ENCODE assay signal across 8 mouse cellular contexts in the genomic region with DNA sequence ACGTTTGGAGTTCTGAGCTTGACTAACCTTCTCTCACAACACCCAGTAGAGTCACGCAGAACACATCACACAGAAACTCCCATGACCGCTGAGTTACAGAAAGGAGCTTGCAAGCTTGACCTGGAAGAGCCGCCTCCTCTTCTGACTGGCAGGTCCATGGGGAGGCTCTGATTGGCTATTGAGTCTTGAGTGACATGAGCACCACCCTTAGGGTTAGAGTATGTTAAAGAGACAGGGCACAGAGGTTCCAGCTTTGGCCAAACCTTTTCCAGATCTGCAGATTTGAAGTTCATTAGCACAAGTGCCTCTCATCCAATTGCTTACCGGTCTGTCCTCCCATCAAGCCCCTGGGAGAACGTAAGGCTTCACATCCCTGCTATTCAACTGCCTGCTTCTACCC. TPM values are rescaled to one million over a fixed set of nuclear protein-coding genes. Genes with fewer than 3 reads are reported as not detected.
A peak's percentile ranks its signal among the peaks of the same experiment; 100 is the strongest.
DNase-seq lines count a peak whose midpoint lies in the region; ATAC-seq and TF ChIP-seq lines count a peak whose summit lies in the region.
"Not testable (repeated sequence)": the region's sequence is repeated elsewhere in the genome, so short reads cannot be mapped to it uniquely, and the experiment has no call there.

A gene (minus strand): TSS at position 81 of the 400 bp plus-strand sequence.

- TF ChIP-seq CTCF in cerebellum, adult 2 months (IDR thresholded peaks at IDR 0.05; ENCODE audit: borderline replicate concordance, insufficient read depth, low read depth, low read length); small intestine, adult 2 months (IDR thresholded peaks at IDR 0.05; ENCODE audit: extremely low read depth, insufficient read length, insufficient replicate concordance, low read depth, low read length): not testable (repeated sequence)

- DNase-seq in B cell, adult 2 months = peak; percentile 46 to 55
- peak; percentile 81 to 92 for DNase-seq in cerebellum, adult 2 months
- peak; percentile 68 to 76 for DNase-seq in frontal cortex, postnatal 14 days (ENCODE audit: low spot score in 2 of 2)
- DNase-seq in heart, postnatal 14 days = peak; percentile 77 to 84
- DNase-seq in kidney, postnatal 10 days = peak; percentile 85
- DNase-seq in midbrain, embryonic 10.5 days (ENCODE audit: low spot score) = not testable (repeated sequence)

- not testable (repeated sequence) for H3K27me3 ChIP-seq in cerebellum, adult 2 months (ENCODE audit: control insufficient read depth, insufficient read depth, low read length); limb, embryonic 12.5 days; midbrain, embryonic 10.5 days (ENCODE audit: low read depth, poor library complexity, severe bottlenecking); small intestine, adult 2 months (ENCODE audit: control insufficient read depth, insufficient read depth, low read length)

- TF ChIP-seq POLR2A in cerebellum, adult 2 months (IDR thresholded peaks at IDR 0.05; ENCODE audit: borderline replicate concordance, insufficient read depth, low read length); small intestine, adult 2 months (IDR thresholded peaks at IDR 0.05; ENCODE audit: low read depth, low read length): not testable (repeated sequence)

- not testable (repeated sequence) for H3K9me3 ChIP-seq in limb, embryonic 12.5 days; midbrain, embryonic 10.5 days (replicated peaks)

- H3K27ac ChIP-seq in cerebellum, adult 2 months (ENCODE audit: insufficient read depth, low read length); limb, embryonic 12.5 days; midbrain, embryonic 10.5 days (replicated peaks); small intestine, adult 2 months (ENCODE audit: insufficient read depth, low read depth, low read length): not testable (repeated sequence)

- not testable (repeated sequence) for ATAC-seq in limb, embryonic 12.5 days (ENCODE audit: insufficient number of reproducible peaks, insufficient read depth, low FRiP score, low TSS enrichment, low read depth)

- H3K4me2 ChIP-seq in limb, embryonic 12.5 days = peak within 1 kb of the TSS; percentile 38; the same call in 1 of the 2 replicates

- H3K4me1 ChIP-seq in cerebellum, adult 2 months (ENCODE audit: control insufficient read depth, insufficient read depth, low read length); limb, embryonic 12.5 days (replicated peaks); midbrain, embryonic 10.5 days; small intestine, adult 2 months (ENCODE audit: control insufficient read depth, insufficient read depth, insufficient read length, low read length): not testable (repeated sequence)

- H3K9ac ChIP-seq in limb, embryonic 12.5 days (replicated peaks) = not testable (repeated sequence)

- H3K4me3 ChIP-seq in cerebellum, adult 2 months (replicated peaks; ENCODE audit: insufficient read depth, low read depth, low read length) = not testable (repeated sequence)
- H3K4me3 ChIP-seq in limb, embryonic 12.5 days (replicated peaks) = peak within 1 kb of the TSS; percentile 40
- peak within 1 kb of the TSS; percentile 48 for H3K4me3 ChIP-seq in midbrain, embryonic 10.5 days
- peak within 1 kb of the TSS; percentile 67 for H3K4me3 ChIP-seq in small intestine, adult 2 months (ENCODE audit: low read depth, low read length)

- H3K36me3 ChIP-seq in limb, embryonic 12.5 days; midbrain, embryonic 10.5 days; small intestine, adult 2 months (ENCODE audit: control insufficient read depth, insufficient read depth, low read length): not testable (repeated sequence)

- 2% methylated on average over 6 of the region's 6 CpGs for WGBS in cerebellum, adult 2 months
- 0% methylated on average over 6 of the region's 6 CpGs for WGBS in limb, embryonic 12.5 days
- WGBS in midbrain, embryonic 10.5 days = 2% methylated on average over 6 of the region's 6 CpGs
- WGBS in small intestine, adult 2 months = 1% methylated on average over 6 of the region's 6 CpGs

- intact Hi-C loops in heart, postnatal 14 days (cut with DNase I) = not testable (repeated sequence)

RNA-seq across cellular contexts. Expression of the gene that starts here (rescaled TPM):
- 58.4 and 60.6 TPM in 2 replicates for polyA plus RNA-seq in cerebellum, adult 2 months (2012; rRNA removed)
- 10 to 100 TPM; 31.2 to 34.0 TPM for total RNA-seq in heart, postnatal 14 days (2021)
- 24.0 and 34.6 TPM in 2 replicates for polyA plus RNA-seq in limb, embryonic 12.5 days (2016; fragmentation: Nextera tagmentation; extraction: Ambion mirVana)
- polyA plus RNA-seq in midbrain, embryonic 10.5 days (2016; fragmentation: Nextera tagmentation; extraction: Ambion mirVana) = 30.3 and 30.9 TPM in 2 replicates
- 0.18 and 0.38 TPM in 2 replicates for polyA plus RNA-seq in small intestine, adult 2 months (2012; rRNA removed)

Comparison
In these comparisons a context has a peak if more than half of its experiments do, and no peak if none do; other contexts are left out.
1. RNA of the gene that starts here (polyA plus RNA-seq): 58.4 to 60.6 TPM in cerebellum, adult 2 months, 30.3 to 30.9 TPM in midbrain, embryonic 10.5 days and 24.0 to 34.6 TPM in limb, embryonic 12.5 days; 0.18 to 0.38 TPM in small intestine, adult 2 months; every median in the first group is over 10 times any median in the second.